Mouse (Mus musculus) embryonic facial prominence, embryonic 13.5 days (tissue): ENCODE data around the gene Kif1bp. TPM values are rescaled to one million over a fixed set of nuclear protein-coding genes. Genes with fewer than 3 reads are reported as not detected.
"Not testable (repeated sequence)": the region's sequence is repeated elsewhere in the genome, so short reads cannot be mapped to it uniquely, and the experiment has no call there.

Experiments
- ATAC-seq: fragments of 200-750 bp; cut with Nextera tagmentation; 2 replicates; pipeline ENCODE4 v1.8.0; 2017; ENCODE audit warnings: low read depth; ENCODE audit not compliant: insufficient number of reproducible peaks, insufficient read depth, low FRiP score, low TSS enrichment
- H3K27ac ChIP-seq: fragments of 300-500 bp; sonication (generic); 2 replicates; pipeline ENCODE4 v1.5.1; 2015; ENCODE audit warnings: moderate library complexity, mild to moderate bottlenecking, inconsistent platforms
- H3K27me3 ChIP-seq: fragments of 300-500 bp; sonication (generic); 2 replicates; pipeline ENCODE4 v1.6.1; 2015; ENCODE audit warnings: mild to moderate bottlenecking, inconsistent platforms
- H3K36me3 ChIP-seq: fragments of 300-500 bp; sonication (generic); 2 replicates; pipeline ENCODE4 v1.6.1; 2015; ENCODE audit warnings: mild to moderate bottlenecking, inconsistent platforms
- H3K4me1 ChIP-seq: fragments of 300-500 bp; sonication (generic); 2 replicates; pipeline ENCODE4 v1.6.1; 2015; ENCODE audit warnings: inconsistent platforms
- H3K4me2 ChIP-seq: fragments of 300-500 bp; sonication (generic); 2 replicates; pipeline ENCODE4 v1.6.1; 2015; ENCODE audit warnings: moderate library complexity, mild to moderate bottlenecking, inconsistent platforms
- H3K4me3 ChIP-seq: fragments of 300-500 bp; sonication (generic); 2 replicates; pipeline ENCODE4 v1.5.1; 2015; ENCODE audit warnings: mild to moderate bottlenecking, inconsistent platforms
- H3K9ac ChIP-seq: fragments of 300-500 bp; sonication (generic); 2 replicates; pipeline ENCODE4 v1.6.1; 2015; ENCODE audit warnings: mild to moderate bottlenecking, inconsistent platforms
- H3K9me3 ChIP-seq: fragments of 300-500 bp; sonication (generic); 2 replicates; pipeline ENCODE4 v1.6.1; 2016; ENCODE audit warnings: inconsistent platforms
- WGBS: fragments of 180-500 bp; shearing (Covaris S2); methylation state at CpG from one replicate; pipeline ENCODE4 v1.1.7; 2015; ENCODE audit warnings: mixed read lengths; 5-methylcytosine and 5-hydroxymethylcytosine counted together
- polyA plus RNA-seq: library from polyadenylated mRNA; unstranded; fragments of >200 nt; fragmentation: Nextera tagmentation; extraction: Ambion mirVana; gene quantifications from 2 replicates; pipeline ENCODE4 v1.2.1, GENCODE M21; 2015

The Kif1bp gene
- 38.5 and 42.4 TPM in 2 replicates for polyA plus RNA-seq

GRCm38 (mm10) chr10:62578338-62579100 is at the start of gene Kif1bp:
Kif1bp (minus strand) TSS chr10:62578457.
- Histone ChIP-seq H3K9me3 (no peaks in the 10 kb centered on the region), H3K4me1 (peaks cover 13% of the 10 kb centered on the region), H3K4me2 (peak within 1 kb of the TSS; percentile 93), H3K27me3 (no peaks in the 10 kb centered on the region), H3K9ac (peak within 1 kb of the TSS; percentile 92), H3K27ac (peak within 1 kb of the TSS; percentile 78), H3K36me3 (peaks cover 55% of the 10 kb centered on the region), H3K4me3 (peak within 1 kb of the TSS; percentile 86)
- 5% methylated on average over 33 of the region's 33 CpGs for WGBS
- ATAC-seq = peak; percentile 98

DNA sequence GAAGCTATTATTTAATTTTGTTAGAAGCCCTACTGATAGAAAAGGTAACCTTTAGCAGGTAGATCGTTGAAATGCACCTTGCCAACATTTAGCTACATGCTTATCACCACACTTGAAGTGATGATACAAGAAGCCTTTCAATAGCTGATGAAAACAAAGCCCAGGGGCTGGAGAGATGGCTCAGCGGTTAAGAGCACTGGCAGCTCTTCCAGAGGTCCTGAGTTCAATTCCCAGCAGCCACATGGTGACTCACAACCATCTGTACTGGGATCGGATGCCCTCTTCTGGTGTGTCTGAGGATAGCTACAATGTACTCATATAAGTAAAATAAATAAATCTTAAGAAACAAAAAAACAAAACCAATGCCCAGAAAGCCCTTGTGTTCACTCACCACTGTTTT is 25.9 kb upstream of the Kif1bp start:
- H3K27ac ChIP-seq = no peak overlapping the region
- 0 out of 2 replicates have a peak, but pooled peaks cover under 1% of the 10 kb centered on the region for H3K36me3 ChIP-seq
- no peak for ATAC-seq
- H3K27me3 ChIP-seq = no peaks in the 10 kb centered on the region
- no peak overlapping the region for H3K4me2 ChIP-seq
- H3K9me3 ChIP-seq = no peaks in the 10 kb centered on the region
- peaks cover 14% of the 10 kb centered on the region for H3K4me1 ChIP-seq
- no peak overlapping the region for H3K4me3 ChIP-seq
- no peak overlapping the region for H3K9ac ChIP-seq
- 82% methylated on average over 3 of the region's 3 CpGs for WGBS

DNA sequence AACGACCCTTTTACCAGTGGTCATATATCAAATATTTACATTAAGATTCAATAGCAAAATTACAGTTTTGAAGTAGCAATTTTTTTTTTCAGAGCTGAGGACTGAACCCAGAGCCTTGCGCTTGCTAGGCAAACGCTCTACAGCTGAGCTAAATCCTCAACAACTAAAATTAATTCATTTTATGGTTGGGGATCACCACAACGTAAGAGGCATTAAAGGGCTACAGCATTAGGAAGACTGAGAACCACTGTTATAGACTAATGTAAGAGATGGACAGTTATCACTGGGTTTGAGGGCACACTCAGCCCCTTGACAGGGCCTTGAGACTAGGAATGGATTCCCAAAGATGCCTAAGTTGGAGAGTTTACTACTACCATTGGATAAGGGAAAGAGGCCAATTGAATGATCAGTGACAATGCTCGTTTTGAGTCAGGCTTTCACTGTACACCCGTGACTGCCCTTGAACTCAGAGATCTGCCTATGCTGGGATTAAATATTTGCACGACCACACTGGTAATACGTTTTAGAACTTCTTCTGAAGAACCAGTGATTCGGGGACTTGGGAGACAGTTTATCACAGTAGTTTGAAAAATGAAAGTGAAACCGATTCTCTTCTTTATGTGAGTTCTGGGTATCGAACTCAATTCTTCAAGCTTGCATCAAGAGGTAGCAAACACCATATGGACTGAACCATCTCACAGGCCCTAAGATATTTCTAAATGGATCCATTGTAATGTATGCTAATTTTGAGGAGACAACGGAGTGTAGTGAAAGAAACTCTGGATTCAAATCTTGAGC is 25.2 kb upstream of the Kif1bp start:
- no peak for ATAC-seq
- Histone ChIP-seq H3K27ac (no peak overlapping the region), H3K4me2 (peak overlapping the region; percentile 97; the same call in 1 of the 2 replicates), H3K4me3 (no peak overlapping the region), H3K9ac (peak overlapping the region; percentile 85; the same call in 1 of the 2 replicates), H3K9me3 (no peaks in the 10 kb centered on the region), H3K36me3 (peaks cover 8% of the 10 kb centered on the region), H3K27me3 (no peaks in the 10 kb centered on the region), H3K4me1 (peaks cover 14% of the 10 kb centered on the region)
- WGBS = 88% methylated on average over 12 of the region's 12 CpGs

DNA sequence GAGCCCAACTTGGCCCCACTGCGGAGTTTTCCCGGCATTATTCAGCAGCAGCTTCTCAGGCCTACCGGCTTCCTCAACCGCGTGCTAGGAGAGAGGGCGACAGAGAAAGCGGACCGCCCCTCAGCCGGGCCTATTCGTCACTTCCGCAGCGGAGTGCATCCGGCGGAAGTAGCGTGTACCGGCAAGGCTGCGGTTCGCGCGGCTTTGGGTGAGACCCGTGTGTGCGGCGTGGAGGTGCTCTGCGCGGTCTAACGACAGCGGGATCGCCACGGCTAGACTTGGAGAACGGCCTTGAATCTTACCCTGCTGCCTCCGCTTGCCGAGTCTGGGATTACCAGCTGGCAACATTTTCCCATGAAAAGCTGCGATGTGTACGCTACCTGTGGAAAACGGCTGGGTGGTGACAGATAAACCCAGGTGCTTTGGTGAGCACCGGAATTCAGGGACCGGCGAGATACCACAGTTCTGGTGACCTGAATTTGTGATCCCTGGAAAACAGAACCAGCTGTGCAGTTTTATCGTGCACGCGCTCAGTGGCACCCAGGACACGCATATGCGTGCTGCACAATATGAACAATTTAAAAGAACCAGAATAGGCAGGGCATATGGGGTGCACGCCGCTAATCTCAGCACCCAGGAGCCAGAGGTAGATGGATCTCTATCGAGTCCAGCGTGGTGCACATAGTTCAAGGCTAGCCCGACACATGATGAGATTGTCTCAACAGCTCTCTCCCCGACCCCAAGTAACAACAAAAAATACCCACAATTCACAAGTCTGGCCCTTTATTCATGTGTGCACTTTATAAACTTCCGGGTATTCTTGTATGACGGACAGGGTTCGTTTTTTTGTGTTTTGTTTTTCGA is 24.2 kb upstream of the Kif1bp start, which contains the start of gene Ddx21:
Ddx21 (minus strand) TSS at position 105 of the 864 bp plus-strand sequence.
- H3K4me3 ChIP-seq = peak within 1 kb of the TSS; percentile 95
- H3K27me3 ChIP-seq = no peaks in the 10 kb centered on the region
- no peaks in the 10 kb centered on the region for H3K9me3 ChIP-seq
- H3K4me2 ChIP-seq = peak within 1 kb of the TSS; percentile 97
- peak within 1 kb of the TSS; percentile 85 for H3K9ac ChIP-seq
- H3K4me1 ChIP-seq = peaks cover 17% of the 10 kb centered on the region
- peak within 1 kb of the TSS; percentile 56 for H3K27ac ChIP-seq
- H3K36me3 ChIP-seq = peaks cover 18% of the 10 kb centered on the region
- WGBS = 7% methylated on average over 53 of the region's 53 CpGs
- ATAC-seq = peak; percentile 94

DNA sequence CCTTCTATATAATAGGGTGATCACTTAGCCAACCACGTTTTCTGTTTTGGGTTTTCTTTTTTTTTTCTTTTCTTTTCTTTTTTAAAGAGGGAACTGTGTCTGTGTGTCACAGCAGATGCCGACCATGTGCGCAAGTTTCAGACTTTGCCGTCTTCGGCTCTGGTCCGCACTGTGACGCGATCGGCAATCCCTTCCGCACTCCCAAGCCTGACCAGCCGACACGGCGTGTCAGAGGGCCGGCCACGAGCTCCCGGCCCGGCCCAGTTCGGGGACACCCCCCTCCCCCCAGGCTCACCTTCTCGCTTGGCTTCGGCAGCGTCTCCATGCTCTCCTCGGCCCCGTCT is 23.5 kb upstream of the Kif1bp start:
- H3K27ac ChIP-seq = peak overlapping the region; percentile 56
- WGBS = 0% methylated on average over 23 of the region's 23 CpGs

DNA sequence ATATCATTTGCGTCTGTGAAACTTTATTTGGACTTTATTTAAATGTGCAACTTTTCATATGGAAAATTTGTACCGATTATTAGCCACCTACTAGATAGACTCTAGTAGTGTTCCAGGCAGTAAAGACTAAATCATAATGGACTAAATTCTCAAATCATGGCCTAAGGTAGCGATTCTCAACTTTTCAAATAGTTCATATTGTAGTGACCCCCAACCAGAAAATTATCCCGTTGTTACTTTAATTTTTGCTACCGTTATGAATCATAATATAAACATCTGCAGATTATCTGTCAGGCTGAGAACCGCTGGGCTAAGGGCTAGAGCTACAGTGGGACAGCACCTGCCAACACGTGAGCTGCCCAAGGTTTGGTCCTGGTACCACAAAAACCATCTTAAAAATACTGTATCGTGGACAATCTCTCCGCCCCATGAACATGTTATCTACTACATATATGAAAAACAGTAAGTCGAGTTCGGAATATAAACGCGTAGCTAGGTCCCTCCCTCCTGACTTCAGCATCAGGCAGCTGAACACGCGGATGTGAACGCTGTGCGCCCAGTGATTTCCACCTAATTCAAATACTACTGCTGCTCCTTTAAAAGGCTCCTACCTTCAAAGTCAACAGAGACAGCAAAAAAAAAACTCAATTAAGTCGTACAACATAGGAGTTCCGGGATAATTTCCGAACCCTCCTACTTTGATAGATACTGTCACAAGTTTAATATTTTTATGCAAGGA is 23.0 kb upstream of the Kif1bp start:
- 10% methylated on average over 20 of the region's 20 CpGs for WGBS
- H3K27ac ChIP-seq = no peak overlapping the region
- H3K4me1 ChIP-seq = peaks cover 17% of the 10 kb centered on the region

More for the DNA sequence above, 23.5 kb upstream of the Kif1bp start:
- no peaks in the 10 kb centered on the region for H3K27me3 ChIP-seq
- H3K4me2 ChIP-seq = peak overlapping the region; percentile 97
- peaks cover 17% of the 10 kb centered on the region for H3K4me1 ChIP-seq
- peaks cover 24% of the 10 kb centered on the region for H3K36me3 ChIP-seq
- ATAC-seq = peak; percentile 54; the same call in 1 of the 2 replicates
- peak overlapping the region; percentile 85 for H3K9ac ChIP-seq
- peak overlapping the region; percentile 95 for H3K4me3 ChIP-seq
- H3K9me3 ChIP-seq = no peaks in the 10 kb centered on the region

GRCm38 (mm10) chr10:62600056-62600455 is 21.8 kb upstream of the Kif1bp start:
- Histone ChIP-seq H3K9me3 (no peaks in the 10 kb centered on the region), H3K4me1 (peaks cover 17% of the 10 kb centered on the region), H3K9ac (no peak overlapping the region), H3K36me3 (peaks cover 38% of the 10 kb centered on the region), H3K27ac (no peak overlapping the region), H3K4me2 (peak overlapping the region; percentile 97; the same call in 1 of the 2 replicates), H3K4me3 (no peak overlapping the region), H3K27me3 (no peaks in the 10 kb centered on the region)
- WGBS = 82% methylated on average over 6 of the region's 6 CpGs
- no peak for ATAC-seq

More for the DNA sequence above, 23.0 kb upstream of the Kif1bp start:
- Histone ChIP-seq H3K9ac (peak overlapping the region; percentile 85), H3K36me3 (peaks cover 27% of the 10 kb centered on the region), H3K27me3 (no peaks in the 10 kb centered on the region), H3K4me3 (peak overlapping the region; percentile 95), H3K4me2 (peak overlapping the region; percentile 97), H3K9me3 (no peaks in the 10 kb centered on the region)
- no peak; the same call in 1 of the 2 replicates for ATAC-seq

GRCm38 (mm10) chr10:62599311-62599710 is 21.1 kb upstream of the Kif1bp start:
- not testable (repeated sequence) for H3K4me3 ChIP-seq, H3K9ac ChIP-seq, H3K27ac ChIP-seq, H3K4me2 ChIP-seq, H3K27me3 ChIP-seq, H3K9me3 ChIP-seq, ATAC-seq
- Histone ChIP-seq H3K4me1 (peaks cover 17% of the 10 kb centered on the region), H3K36me3 (peaks cover 46% of the 10 kb centered on the region)
- 90% methylated on average over 3 of the region's 3 CpGs for WGBS

- Histone ChIP-seq H3K9me3 (no peaks in the 10 kb centered on the region), H3K27ac (no peak overlapping the region), H3K36me3 (peaks cover 89% of the 10 kb centered on the region), H3K9ac (no peak overlapping the region), H3K27me3 (no peaks in the 10 kb centered on the region), H3K4me2 (no peak overlapping the region), H3K4me1 (no peaks in the 10 kb centered on the region), H3K4me3 (no peak overlapping the region)
- no peak for ATAC-seq
- WGBS = 87% methylated on average over 7 of the region's 7 CpGs
These were observed 14.2 kb upstream of the Kif1bp start for GRCm38 (mm10) chr10:62592496-62592895.

GRCm38 (mm10) chr10:62590200-62590599 is 11.9 kb upstream of the Kif1bp start:
- ATAC-seq = no peak
- Histone ChIP-seq H3K4me3 (no peak overlapping the region), H3K4me2 (no peak overlapping the region), H3K9me3 (no peaks in the 10 kb centered on the region), H3K27ac (peak overlapping the region; percentile 18; the same call in 1 of the 2 replicates), H3K4me1 (no peaks in the 10 kb centered on the region), H3K36me3 (peaks cover 90% of the 10 kb centered on the region), H3K9ac (no peak overlapping the region), H3K27me3 (no peaks in the 10 kb centered on the region)
- 33% methylated on average over 6 of the region's 6 CpGs for WGBS
